Mouse (Mus musculus) CH12.LX (cell line): Measurements from ENCODE around the gene Gm21973.

Experiments used
- CTCF ChIP-seq, 2 experiments: IDR thresholded peaks in 1 of 2; conservative IDR thresholded peaks in 1 of 2; 2 replicates each; pipeline ENCODE4 v1.5.1; 2011 to 2012; ENCODE audit warnings: low read depth in 2 of 2, low read length in 2 of 2, improper control_type of control experiment in 1 of 2, inconsistent platforms in 1 of 2, mild to moderate bottlenecking in 1 of 2, moderate library complexity in 1 of 2
- ZC3H11A ChIP-seq: IDR thresholded peaks from 2 replicates; pipeline ENCODE4 v1.6.1; 2012; ENCODE audit warnings: low read depth, mild to moderate bottlenecking, inconsistent platforms, low read length, improper control_type of control experiment

DNA sequence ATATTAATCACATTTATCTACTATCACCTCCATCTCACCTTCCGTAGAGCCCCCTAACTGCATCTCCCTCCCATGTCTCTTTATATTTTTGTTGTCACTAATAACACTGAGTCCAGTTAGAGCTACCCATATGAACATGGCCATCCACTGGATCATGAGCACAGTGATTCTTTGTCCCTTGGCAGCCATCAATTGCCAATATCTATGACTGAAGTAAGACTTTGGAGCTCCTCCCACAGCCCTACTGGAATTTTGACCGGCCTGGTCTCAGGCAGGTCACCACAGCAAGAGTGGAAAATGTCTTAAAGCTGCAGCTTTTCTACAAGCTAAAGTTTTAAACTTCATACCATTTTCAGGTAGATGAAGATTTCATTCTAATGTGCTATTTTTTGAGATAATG lies 41.2 kb downstream of the Gm21973 start:
- no peak for TF ChIP-seq ZC3H11A
- no peak for TF ChIP-seq CTCF (conservative IDR thresholded peaks at IDR 0.05 in 1 of 2, IDR thresholded peaks at IDR 0.05 in 1 of 2; ENCODE audit: low read depth in 2 of 2, low read length in 2 of 2)
